Mouse (Mus musculus) liver, embryonic 14.5 days (tissue): Measurements from ENCODE around the gene Dnajc10. TPM values are rescaled to one million over a fixed set of nuclear protein-coding genes. Genes with fewer than 3 reads are reported as not detected.

Experiments used
- ATAC-seq: fragments of 200-750 bp; cut with Nextera tagmentation; 2 replicates; pipeline ENCODE4 v1.8.0; 2017; ENCODE audit warnings: moderate number of reproducible peaks, mild to moderate bottlenecking, moderate library complexity; ENCODE audit not compliant: insufficient read depth
- DNase-seq, 3 experiments: peaks; one replicate each; pipeline ENCODE4 v3.0.0-alpha.2; 2012 to 2013; ENCODE audit warnings: low read depth in 3 of 3, low spot score in 3 of 3
- H3K27ac ChIP-seq: fragments of 300-500 bp; sonication (generic); 2 replicates; pipeline ENCODE4 v1.5.1; 2014; ENCODE audit warnings: moderate library complexity, mild to moderate bottlenecking, control low read depth, inconsistent platforms
- H3K27me3 ChIP-seq: fragments of 300-500 bp; sonication (generic); 2 replicates; pipeline ENCODE4 v1.6.1; 2014; ENCODE audit warnings: mild to moderate bottlenecking, low read length, moderate library complexity; ENCODE audit not compliant: control insufficient read depth, insufficient read depth
- H3K36me3 ChIP-seq: fragments of 300-500 bp; sonication (generic); replicated peaks from 2 replicates; pipeline ENCODE4 v1.6.1; 2014; ENCODE audit warnings: low read depth; ENCODE audit not compliant: control insufficient read depth, insufficient read depth
- H3K4me1 ChIP-seq, 2 experiments: fragments of 200-500 bp in 1 of 2; fragments of 300-500 bp in 1 of 2; sonication (generic) in 1 of 2; replicated peaks; 2 replicates each; pipeline ENCODE4 v1.6.1; 2012 to 2014; ENCODE audit warnings: antibody characterized with exemption in 1 of 2, inconsistent platforms in 1 of 2, low read length in 1 of 2; ENCODE audit not compliant: control insufficient read depth in 2 of 2, insufficient read depth in 2 of 2
- H3K4me2 ChIP-seq: fragments of 300-500 bp; sonication (generic); 2 replicates; pipeline ENCODE4 v1.6.1; 2014; ENCODE audit warnings: low read depth, mild to moderate bottlenecking, control low read depth, moderate library complexity
- H3K4me3 ChIP-seq, 2 experiments: fragments of 200-500 bp in 1 of 2; fragments of 300-500 bp in 1 of 2; sonication (generic) in 1 of 2; 2 replicates each; pipeline ENCODE4 v1.5.1; 2012 to 2014; ENCODE audit warnings: low read depth in 2 of 2, low read length in 2 of 2, mild to moderate bottlenecking in 2 of 2, control low read depth in 1 of 2, inconsistent platforms in 1 of 2, moderate library complexity in 1 of 2; ENCODE audit not compliant: insufficient read depth in 1 of 2
- H3K9ac ChIP-seq: fragments of 300-500 bp; sonication (generic); replicated peaks from 2 replicates; pipeline ENCODE4 v1.6.1; 2014; ENCODE audit warnings: mild to moderate bottlenecking, control low read depth, moderate library complexity
- H3K9me3 ChIP-seq: fragments of 300-500 bp; sonication (generic); 2 replicates; pipeline ENCODE4 v1.6.1; 2016; ENCODE audit warnings: low read length, mixed read lengths; ENCODE audit not compliant: control insufficient read depth
- CTCF ChIP-seq: IDR thresholded peaks from 2 replicates; pipeline ENCODE4 v1.5.1; 2016; ENCODE audit warnings: antibody characterized with exemption, low read depth, control low read depth
- EP300 ChIP-seq: IDR thresholded peaks from 2 replicates; pipeline ENCODE4 v1.6.1; 2016; ENCODE audit warnings: antibody characterized with exemption, low read depth
- WGBS: fragments of 180-500 bp; shearing (Covaris S2); extraction: QIAGEN DNeasy Blood & Tissue Kit; methylation state at CpG from one replicate; pipeline ENCODE4 v1.1.7; 2014; ENCODE audit not compliant: insufficient replicate concordance; 5-methylcytosine and 5-hydroxymethylcytosine counted together
- polyA plus RNA-seq, 2 experiments: library from polyadenylated mRNA; depleted of rRNA in 1 of 2; stranded (reverse) in 1 of 2; unstranded in 1 of 2; fragments of >200 nt; fragmentation: Nextera tagmentation in 1 of 2; extraction: Ambion mirVana in 1 of 2; gene quantifications; 2 replicates each; pipeline versions ENCODE4 v1.2.1 to v1.2.3; 2012 to 2014

Gene Dnajc10
- polyA plus RNA-seq, 2 experiments = 9.0 to 18.0 TPM

- Histone ChIP-seq H3K9ac (no peak overlapping the region), H3K4me3 (no peak overlapping the region), H3K9me3 (no peaks in the 10 kb centered on the region), H3K27me3 (no peaks in the 10 kb centered on the region), H3K27ac (no peak overlapping the region), H3K4me2 (no peak overlapping the region), H3K36me3 (no peaks in the 10 kb centered on the region), H3K4me1 (no peaks in the 10 kb centered on the region)
- WGBS = 22% methylated on average over 3 of the region's 3 CpGs
- ATAC-seq (no peak), DNase-seq (no peak)
- TF ChIP-seq CTCF = no peak
- TF ChIP-seq EP300 = no peak
These were observed 16.9 kb upstream of the Dnajc10 start for GRCm38 (mm10) chr2:80298334-80298733.

- H3K9me3 ChIP-seq = no peaks in the 10 kb centered on the region
- no peaks in the 10 kb centered on the region for H3K4me1 ChIP-seq
- no peak overlapping the region for H3K4me3 ChIP-seq
- no peak overlapping the region for H3K9ac ChIP-seq
- WGBS = 75% methylated on average over 4 of the region's 4 CpGs
- no peaks in the 10 kb centered on the region for H3K36me3 ChIP-seq
- TF ChIP-seq EP300 = no peak
- no peak for TF ChIP-seq CTCF
- no peak overlapping the region for H3K4me2 ChIP-seq
- H3K27ac ChIP-seq = no peak overlapping the region
- ATAC-seq = no peak
- H3K27me3 ChIP-seq = no peaks in the 10 kb centered on the region
- DNase-seq = no peak
These were observed 14.5 kb upstream of the Dnajc10 start for GRCm38 (mm10) chr2:80300806-80301205.

- WGBS = 71% methylated on average over 2 of the region's 2 CpGs
- Histone ChIP-seq H3K9me3 (no peaks in the 10 kb centered on the region), H3K4me2 (no peak overlapping the region), H3K36me3 (no peaks in the 10 kb centered on the region), H3K27me3 (no peaks in the 10 kb centered on the region), H3K4me1 (no peaks in the 10 kb centered on the region), H3K9ac (no peak overlapping the region), H3K4me3 (no peak overlapping the region), H3K27ac (no peak overlapping the region)
- TF ChIP-seq EP300 = no peak
- no peak for TF ChIP-seq CTCF
- DNase-seq (no peak), ATAC-seq (no peak)
These were observed 11.3 kb upstream of the Dnajc10 start for GRCm38 (mm10) chr2:80303957-80304356.

- Histone ChIP-seq H3K36me3 (no peaks in the 10 kb centered on the region), H3K9ac (no peak overlapping the region), H3K27ac (no peak overlapping the region), H3K4me2 (no peak overlapping the region), H3K4me1 (no peaks in the 10 kb centered on the region), H3K4me3 (no peak overlapping the region), H3K27me3 (no peaks in the 10 kb centered on the region), H3K9me3 (no peaks in the 10 kb centered on the region)
- no peak for TF ChIP-seq EP300
- TF ChIP-seq CTCF = no peak
- DNase-seq (no peak), ATAC-seq (no peak)
- 73% methylated on average over 3 of the region's 3 CpGs for WGBS
These were observed 7.6 kb upstream of the Dnajc10 start for GRCm38 (mm10) chr2:80307701-80308100.

- H3K9ac ChIP-seq = no peak overlapping the region
- peaks cover 0 to 2% of the 10 kb centered on the region in 2 experiments; a peak in 1 of 4 replicates for H3K4me1 ChIP-seq
- no peaks in the 10 kb centered on the region for H3K36me3 ChIP-seq
- TF ChIP-seq EP300 = no peak
- TF ChIP-seq CTCF = no peak
- no peak overlapping the region for H3K4me2 ChIP-seq
- H3K27ac ChIP-seq = no peak overlapping the region
- 51% methylated on average over 4 of the region's 4 CpGs for WGBS
- no peak overlapping the region for H3K4me3 ChIP-seq
- no peaks in the 10 kb centered on the region for H3K27me3 ChIP-seq
- H3K9me3 ChIP-seq = no peaks in the 10 kb centered on the region
- no peak for DNase-seq
- no peak for ATAC-seq
These were observed 5.5 kb upstream of the Dnajc10 start for GRCm38 (mm10) chr2:80309775-80310174.

- 32% methylated on average over 4 of the region's 4 CpGs for WGBS
- no peaks in the 10 kb centered on the region for H3K9me3 ChIP-seq
- H3K27me3 ChIP-seq = no peaks in the 10 kb centered on the region
- H3K4me3 ChIP-seq = no peak overlapping the region
- no peak overlapping the region for H3K9ac ChIP-seq
- no peak for DNase-seq
- H3K4me2 ChIP-seq = no peak overlapping the region
- no peak for TF ChIP-seq EP300
- TF ChIP-seq CTCF = no peak
- H3K36me3 ChIP-seq = no peaks in the 10 kb centered on the region
- no peak overlapping the region for H3K27ac ChIP-seq
- no peak for ATAC-seq
- H3K4me1 ChIP-seq = peaks cover 0 to 2% of the 10 kb centered on the region in 2 experiments; a peak in 1 of 4 replicates
These were observed 4.5 kb upstream of the Dnajc10 start for GRCm38 (mm10) chr2:80310772-80311171.
